Mouse (Mus musculus) midbrain, embryonic 13.5 days (tissue): ENCODE results near the gene Zfp106. TPM values are rescaled to one million over a fixed set of nuclear protein-coding genes. Genes with fewer than 3 reads are reported as not detected.

ENCODE experiments used
- ATAC-seq: fragments of 200-750 bp; cut with Nextera tagmentation; 2 replicates; pipeline ENCODE4 v1.8.0; 2017; ENCODE audit warnings: mild to moderate bottlenecking, moderate TSS enrichment, moderate library complexity
- H3K27ac ChIP-seq: fragments of 300-500 bp; sonication (generic); 2 replicates; pipeline ENCODE4 v1.5.1; 2015; ENCODE audit warnings: inconsistent platforms, mild to moderate bottlenecking, moderate library complexity
- H3K27me3 ChIP-seq: fragments of 300-500 bp; sonication (generic); 2 replicates; pipeline ENCODE4 v1.6.1; 2015; ENCODE audit warnings: mild to moderate bottlenecking, inconsistent platforms
- H3K36me3 ChIP-seq: fragments of 300-500 bp; sonication (generic); 2 replicates; pipeline ENCODE4 v1.6.1; 2015; ENCODE audit warnings: mild to moderate bottlenecking, inconsistent platforms
- H3K4me1 ChIP-seq: fragments of 300-500 bp; sonication (generic); replicated peaks from 2 replicates; pipeline ENCODE4 v1.6.1; 2015; ENCODE audit warnings: inconsistent platforms
- H3K4me2 ChIP-seq: fragments of 300-500 bp; sonication (generic); replicated peaks from 2 replicates; pipeline ENCODE4 v1.6.1; 2015; ENCODE audit warnings: moderate library complexity, mild to moderate bottlenecking, inconsistent platforms
- H3K4me3 ChIP-seq: fragments of 300-500 bp; sonication (generic); replicated peaks from 2 replicates; pipeline ENCODE4 v1.5.1; 2015; ENCODE audit warnings: mild to moderate bottlenecking, inconsistent platforms
- H3K9ac ChIP-seq: fragments of 300-500 bp; sonication (generic); replicated peaks from 2 replicates; pipeline ENCODE4 v1.6.1; 2015; ENCODE audit warnings: mild to moderate bottlenecking, inconsistent platforms
- H3K9me3 ChIP-seq: fragments of 300-500 bp; sonication (generic); 2 replicates; pipeline ENCODE4 v1.6.1; 2016; ENCODE audit warnings: mild to moderate bottlenecking, inconsistent platforms
- WGBS: fragments of 180-500 bp; shearing (Covaris S2); methylation state at CpG from one replicate; pipeline ENCODE4 v1.1.7; 2015; 5-methylcytosine and 5-hydroxymethylcytosine counted together
- polyA plus RNA-seq: library from polyadenylated mRNA; unstranded; fragments of >200 nt; fragmentation: Nextera tagmentation; extraction: Ambion mirVana; gene quantifications from 2 replicates; pipeline ENCODE4 v1.2.1, GENCODE M21; 2015

Zfp106 gene
- polyA plus RNA-seq, 1 experiment from 2014 or later: 54.2 TPM

DNA sequence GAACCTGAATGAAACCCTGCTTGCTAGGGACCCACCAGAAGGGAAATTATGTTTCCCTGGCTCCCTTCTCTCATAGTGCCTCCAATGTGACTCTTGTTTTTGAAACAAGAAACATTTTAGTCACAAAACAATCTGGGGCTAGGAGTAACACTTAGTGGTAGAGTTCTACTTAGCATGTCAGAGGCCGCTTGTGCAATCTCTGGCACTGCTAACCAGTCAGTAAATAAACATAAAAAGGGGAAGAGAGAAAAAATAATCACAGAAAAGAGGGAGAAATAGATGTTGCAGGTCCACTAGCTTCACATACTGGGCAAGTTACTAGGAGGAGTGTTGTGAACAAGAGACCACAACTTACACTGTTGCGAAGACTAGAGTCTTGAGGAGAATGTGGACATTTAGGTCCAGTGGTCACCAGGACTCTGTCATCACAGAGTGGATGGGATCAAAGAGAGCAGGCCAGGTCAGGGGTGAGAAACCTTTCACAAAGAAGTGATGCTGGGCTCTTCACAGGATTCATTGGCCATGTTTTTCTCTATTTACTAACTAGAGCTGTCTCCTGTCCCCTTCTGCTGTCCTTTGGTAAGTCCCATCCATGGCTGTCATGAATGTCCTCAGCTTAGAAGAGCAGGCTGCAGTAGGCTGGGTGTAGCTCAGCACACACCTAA lies 98.8 kb downstream of the Zfp106 start:
- H3K4me1 ChIP-seq: no peaks in the 10 kb centered on the region
- H3K36me3 ChIP-seq: no peaks in the 10 kb centered on the region
- WGBS: 95% methylated on average over 2 of the region's 2 CpGs
- no peaks in the 10 kb centered on the region for H3K27me3 ChIP-seq
- H3K27ac ChIP-seq: no peak overlapping the region
- no peak for ATAC-seq
- H3K4me2 ChIP-seq: no peak overlapping the region
- no peaks in the 10 kb centered on the region for H3K9me3 ChIP-seq
- H3K9ac ChIP-seq: no peak overlapping the region
- H3K4me3 ChIP-seq: no peak overlapping the region

DNA sequence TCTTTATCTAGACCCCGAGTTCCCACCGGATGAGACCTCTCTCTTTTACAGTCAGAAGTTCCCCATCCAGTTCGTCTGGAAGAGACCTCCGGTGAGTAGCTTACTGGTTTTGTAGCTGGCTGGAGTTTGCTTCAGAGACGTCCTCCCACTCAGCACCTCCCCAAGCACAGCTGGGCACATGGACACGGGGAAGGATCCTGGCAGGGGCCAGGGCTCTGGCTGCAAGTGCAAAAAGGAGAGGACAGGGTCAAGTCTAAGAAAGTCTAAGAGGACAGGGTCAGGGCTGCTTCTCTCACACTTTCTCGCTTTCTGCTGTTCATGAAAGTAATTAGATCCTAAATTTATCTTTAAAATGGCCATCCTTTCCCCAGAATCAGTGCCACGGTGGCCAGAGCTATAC lies 99.6 kb downstream of the Zfp106 start:
- WGBS: 79% methylated on average over 8 of the region's 8 CpGs
- H3K9me3 ChIP-seq: no peaks in the 10 kb centered on the region
- no peaks in the 10 kb centered on the region for H3K36me3 ChIP-seq
- H3K4me3 ChIP-seq: no peak overlapping the region
- ATAC-seq: no peak
- H3K27ac ChIP-seq: no peak overlapping the region
- no peak overlapping the region for H3K4me2 ChIP-seq
- no peak overlapping the region for H3K9ac ChIP-seq
- no peaks in the 10 kb centered on the region for H3K27me3 ChIP-seq
- H3K4me1 ChIP-seq: no peaks in the 10 kb centered on the region

DNA sequence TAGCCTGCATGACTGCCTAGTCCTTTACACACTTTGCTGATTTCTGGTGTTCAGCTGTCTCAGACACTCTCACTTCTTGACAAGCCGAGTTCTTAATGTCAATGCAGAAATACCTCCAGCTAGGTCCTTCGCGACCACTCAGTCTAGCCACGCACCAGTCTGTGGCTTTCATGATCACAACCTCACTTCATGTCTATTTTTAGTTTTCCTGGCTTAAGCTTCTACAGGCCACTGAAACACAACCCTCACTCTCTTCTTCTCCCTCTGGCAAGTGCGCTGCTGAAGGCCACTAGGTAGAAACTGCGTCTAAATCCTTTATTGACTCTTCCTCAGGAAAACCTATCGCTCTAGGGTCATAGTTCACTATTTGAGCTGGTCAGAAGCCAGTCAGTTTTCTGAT lies 100.3 kb downstream of the Zfp106 start:
- ATAC-seq: no peak

DNA sequence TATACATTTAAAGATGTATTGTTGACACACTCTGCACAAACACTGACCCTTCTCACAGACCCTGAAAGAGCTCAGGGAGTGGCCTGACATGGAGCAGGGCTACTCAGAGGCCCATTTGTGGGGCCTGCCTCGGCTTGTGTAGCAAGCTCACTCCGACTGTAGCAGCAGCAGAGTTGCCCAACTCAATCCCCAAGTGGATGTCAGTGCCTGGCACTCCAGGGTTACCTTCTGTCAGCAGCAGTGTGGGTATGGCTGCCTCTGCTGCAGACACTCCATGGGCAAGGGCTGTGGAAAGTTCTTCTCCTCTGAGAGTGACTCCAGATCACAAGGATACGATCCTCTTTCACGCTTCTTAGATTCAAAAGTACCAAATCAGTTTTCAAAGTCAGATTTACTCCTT lies 103.4 kb downstream of the Zfp106 start:
- H3K4me2 ChIP-seq: no peak overlapping the region
- WGBS: 97% methylated on average over 4 of the region's 4 CpGs
- no peak overlapping the region for H3K27ac ChIP-seq
- H3K9ac ChIP-seq: no peak overlapping the region
- no peaks in the 10 kb centered on the region for H3K4me1 ChIP-seq
- H3K4me3 ChIP-seq: no peak overlapping the region
- no peaks in the 10 kb centered on the region for H3K27me3 ChIP-seq
- no peaks in the 10 kb centered on the region for H3K9me3 ChIP-seq
- no peak for ATAC-seq
- H3K36me3 ChIP-seq: no peaks in the 10 kb centered on the region

More for the DNA sequence above, 100.3 kb downstream of the Zfp106 start:
- Histone ChIP-seq H3K4me2 (no peak overlapping the region), H3K27ac (no peak overlapping the region), H3K9ac (no peak overlapping the region), H3K27me3 (no peaks in the 10 kb centered on the region), H3K4me1 (no peaks in the 10 kb centered on the region), H3K36me3 (no peaks in the 10 kb centered on the region), H3K9me3 (no peaks in the 10 kb centered on the region), H3K4me3 (no peak overlapping the region)
- WGBS: 93% methylated on average over 7 of the region's 7 CpGs

Other genes starting within 250 kb of the Zfp106 start
- gene Pla2g4f, start 249.7 kb downstream of the Zfp106 start, polyA plus RNA-seq: not detected in 2 replicates
- gene Vps39, start 210.7 kb downstream of the Zfp106 start, polyA plus RNA-seq: 47.9 and 49.4 TPM in 2 replicates
- 9.4 and 9.5 TPM in 2 replicates for gene Ganc, start 159.9 kb downstream of the Zfp106 start, polyA plus RNA-seq
- gene Tmem87a, start 159.7 kb downstream of the Zfp106 start, polyA plus RNA-seq: 7.7 and 10.2 TPM in 2 replicates
- 1.7 and 2.3 TPM in 2 replicates for gene Capn3, start 107.8 kb downstream of the Zfp106 start, polyA plus RNA-seq
- gene Snap23, start 3.8 kb upstream of the Zfp106 start, polyA plus RNA-seq: 18.9 and 20.2 TPM in 2 replicates
- 33.1 and 37.1 TPM in 2 replicates for gene Haus2, start 45.5 kb upstream of the Zfp106 start, polyA plus RNA-seq
- 34.0 and 36.4 TPM in 2 replicates for gene Lrrc57, start 45.7 kb upstream of the Zfp106 start, polyA plus RNA-seq
- gene Stard9, start 65.3 kb upstream of the Zfp106 start, polyA plus RNA-seq: 3.4 and 4.2 TPM in 2 replicates